Mouse (Mus musculus): ENCODE data around the gene Gm10188. TPM values are rescaled to one million over a fixed set of nuclear protein-coding genes. Genes with fewer than 3 reads are reported as not detected.

Gm10188 gene
- polyA plus RNA-seq, 1 experiment, result not detected

DNA sequence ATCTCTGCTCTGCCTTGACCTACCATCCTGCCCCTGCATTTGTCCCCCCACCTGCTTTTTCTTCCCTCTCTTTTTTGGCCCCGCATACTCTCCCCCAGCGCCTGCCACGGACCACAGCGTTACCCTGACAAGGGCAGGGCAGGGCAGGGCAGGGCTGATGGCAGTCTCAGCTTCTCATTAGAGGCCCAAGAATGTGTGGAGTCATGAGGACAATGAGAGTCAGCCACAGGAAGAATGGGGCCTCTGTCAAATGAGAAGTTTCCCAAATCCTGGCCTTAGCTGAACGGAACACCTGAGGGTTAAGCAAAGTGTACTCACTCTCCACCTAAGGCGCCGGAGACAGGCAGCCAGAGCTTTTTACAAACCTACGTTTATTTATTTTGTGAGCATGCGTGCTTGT lies 34.5 kb downstream of the Gm10188 start:
- no peak for DNase-seq (ENCODE audit: low spot score)

DNA sequence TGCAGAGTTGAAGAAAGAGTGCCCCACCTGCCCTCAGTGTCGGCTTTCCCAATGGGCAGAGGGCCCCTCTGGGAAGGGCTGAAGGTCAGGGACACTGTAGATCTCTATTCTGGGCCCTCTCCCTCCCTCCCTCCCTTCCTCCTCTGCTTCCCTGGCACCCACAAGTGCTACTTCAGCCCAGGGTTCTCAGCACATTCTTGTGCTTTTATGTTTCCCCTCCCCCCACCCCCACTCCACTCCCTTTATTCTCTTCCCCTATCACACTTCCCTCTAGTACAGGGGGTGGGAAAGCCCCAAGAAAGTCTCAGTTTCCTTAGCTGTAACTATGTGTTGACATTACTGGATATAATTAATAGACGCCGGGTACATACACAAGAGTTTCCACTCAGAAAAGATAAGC lies 34.9 kb downstream of the Gm10188 start:
- no peak for DNase-seq (ENCODE audit: low spot score)

DNA sequence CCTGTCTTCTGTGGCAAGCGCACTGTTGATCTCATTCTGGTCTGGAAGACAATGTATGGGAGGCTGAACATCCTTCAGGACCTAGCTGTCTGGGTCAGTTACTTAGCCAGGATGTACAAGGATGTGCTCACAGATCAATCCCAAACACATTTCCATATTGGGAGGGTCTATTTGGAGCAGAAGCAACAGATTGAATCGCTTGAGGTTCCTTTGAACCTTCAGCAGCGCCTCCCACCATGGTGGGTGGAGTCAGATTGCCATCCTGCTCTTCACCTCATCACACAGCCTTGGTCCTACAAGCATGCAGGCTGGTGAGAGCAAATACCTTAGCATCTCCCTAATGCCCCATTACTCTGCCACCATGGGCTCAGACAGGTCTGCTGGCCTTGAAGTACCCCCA lies 35.8 kb downstream of the Gm10188 start:
- DNase-seq (ENCODE audit: low spot score), result no peak

DNA sequence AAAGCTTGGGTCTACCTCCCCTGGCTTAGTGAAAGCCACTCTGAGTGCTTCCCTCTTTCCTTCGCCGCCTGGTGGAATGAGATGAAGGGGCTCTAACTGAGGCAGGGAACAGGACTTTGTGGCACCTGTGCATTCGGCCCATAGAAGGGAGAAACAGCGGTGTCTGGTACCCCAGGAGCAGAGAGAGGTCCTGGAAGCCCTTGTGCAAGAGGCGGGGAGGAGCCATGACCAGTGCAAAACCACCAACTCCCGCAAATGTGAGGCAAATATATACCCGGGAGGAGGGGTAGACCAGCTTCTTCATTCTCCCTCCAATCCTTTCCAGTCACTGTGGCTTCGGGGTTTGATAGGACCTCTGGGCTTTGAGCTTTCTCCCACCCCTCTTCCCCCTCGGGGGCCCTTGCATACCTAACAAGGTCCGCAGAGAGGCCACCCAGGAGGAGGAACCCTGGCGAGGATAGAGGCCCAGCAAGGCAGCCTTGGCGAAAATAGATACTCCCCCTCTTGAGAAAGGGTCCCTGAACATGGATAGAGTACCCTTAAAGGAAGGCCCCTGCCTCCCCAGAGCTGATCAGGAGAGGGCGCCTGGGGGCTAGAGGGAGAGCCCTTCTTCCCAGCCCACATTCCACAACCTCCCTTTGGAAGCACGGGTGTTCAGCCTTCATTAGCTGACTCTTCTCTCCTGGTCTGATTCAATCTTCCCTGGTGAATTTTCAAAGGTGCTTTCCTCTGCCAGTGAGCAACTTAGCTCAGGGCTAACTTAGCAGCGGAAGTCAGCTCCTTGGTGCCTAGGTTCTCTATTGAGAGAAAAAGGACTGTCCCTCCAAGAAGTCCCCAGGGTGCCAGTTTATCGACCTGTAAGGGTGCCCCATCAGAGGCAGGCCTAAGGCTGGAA lies 37.5 kb downstream of the Gm10188 start:
- DNase-seq (ENCODE audit: low spot score), result no peak

DNA sequence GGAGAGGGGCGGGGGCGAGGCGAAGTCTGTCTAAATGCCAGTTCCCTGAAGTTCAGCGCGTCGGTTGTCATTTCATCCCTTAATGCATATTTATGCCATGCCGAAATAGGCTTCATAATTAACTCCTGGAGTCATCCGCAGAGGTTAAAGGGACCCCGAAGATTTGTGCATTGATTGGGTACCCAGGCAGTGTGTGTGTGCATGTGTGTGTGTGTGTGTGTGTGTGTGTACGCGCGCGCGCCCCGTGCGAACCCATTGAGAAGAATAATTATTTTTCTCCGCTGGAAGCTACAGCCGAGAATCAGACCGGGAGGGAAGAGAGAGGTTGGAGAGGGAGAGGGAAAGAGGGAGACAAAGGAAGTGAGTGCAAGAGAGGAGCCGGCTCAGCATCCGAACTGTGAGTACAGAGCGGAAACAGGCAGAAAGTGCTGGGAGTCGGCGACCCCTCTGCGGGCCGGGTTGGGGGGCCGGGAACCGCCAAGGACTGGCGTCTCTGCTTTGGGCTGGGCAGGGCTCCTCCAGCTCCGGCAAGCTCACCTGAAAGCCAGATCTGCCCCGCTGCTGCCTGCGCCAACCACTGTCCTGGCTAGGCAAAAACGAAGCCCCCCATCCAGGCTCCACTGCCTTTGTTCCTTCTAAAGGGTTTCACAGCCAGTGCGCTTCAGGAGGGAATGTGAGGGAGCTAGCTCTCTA lies 38.3 kb downstream of the Gm10188 start, which contains the start of the genes Lemd1 and AC124108.1:
Gene Lemd1, plus strand, starts transcription at position 339 of the 693 bp plus-strand sequence.
Gene AC124108.1, plus strand, starts transcription at position 365 of the 693 bp plus-strand sequence.
- no peak for DNase-seq (ENCODE audit: low spot score)

DNA sequence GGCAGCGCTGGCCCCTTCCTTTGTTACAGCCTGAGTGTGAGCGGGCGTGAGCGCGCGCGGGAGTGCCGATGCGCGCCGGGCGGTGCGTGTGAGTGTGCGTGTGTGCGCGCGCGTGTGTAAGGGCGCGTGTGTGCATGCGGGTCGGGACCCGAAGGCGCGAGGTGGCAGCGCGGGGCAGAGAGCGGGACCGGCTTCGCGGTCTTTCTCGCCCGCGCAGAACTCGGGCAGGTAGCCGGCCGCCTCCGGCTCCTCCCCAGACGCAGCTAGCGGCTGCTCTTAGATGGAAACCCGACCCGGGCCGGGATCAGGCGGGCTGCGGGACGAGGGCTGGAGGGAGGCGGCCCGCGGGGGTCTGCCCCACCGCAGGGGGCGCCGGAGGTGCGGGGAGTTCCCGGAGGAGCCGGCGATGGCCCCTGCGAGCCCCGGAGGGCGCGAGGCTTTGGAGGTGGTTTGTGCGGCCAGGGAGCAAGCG lies 38.9 kb downstream of the Gm10188 start:
- no peak for DNase-seq (ENCODE audit: low spot score)

DNA sequence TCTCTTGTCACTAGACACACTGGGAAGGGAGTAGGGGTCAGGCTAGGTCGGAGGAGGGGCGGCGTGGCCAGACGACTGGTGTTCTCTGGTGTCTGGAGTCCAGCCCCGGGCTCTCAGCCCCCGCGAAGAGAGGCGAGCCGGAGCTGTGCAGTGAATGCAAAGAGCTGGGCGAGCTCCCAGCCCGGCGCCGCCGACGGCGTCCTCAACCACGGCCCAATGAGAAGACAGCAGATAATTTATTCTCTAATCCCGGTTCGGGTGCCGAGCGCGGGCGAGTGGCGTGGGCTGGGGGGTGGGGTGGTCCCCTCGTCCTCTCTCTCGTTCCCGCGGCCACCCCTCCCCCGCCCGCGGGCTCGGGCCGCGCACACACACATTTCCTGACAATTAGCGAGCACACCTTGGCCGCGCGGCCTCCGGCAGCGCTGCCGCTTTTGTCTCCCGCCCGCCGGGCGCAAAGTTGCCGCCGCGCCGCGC lies 39.5 kb downstream of the Gm10188 start:
- DNase-seq (ENCODE audit: low spot score), result no peak

DNA sequence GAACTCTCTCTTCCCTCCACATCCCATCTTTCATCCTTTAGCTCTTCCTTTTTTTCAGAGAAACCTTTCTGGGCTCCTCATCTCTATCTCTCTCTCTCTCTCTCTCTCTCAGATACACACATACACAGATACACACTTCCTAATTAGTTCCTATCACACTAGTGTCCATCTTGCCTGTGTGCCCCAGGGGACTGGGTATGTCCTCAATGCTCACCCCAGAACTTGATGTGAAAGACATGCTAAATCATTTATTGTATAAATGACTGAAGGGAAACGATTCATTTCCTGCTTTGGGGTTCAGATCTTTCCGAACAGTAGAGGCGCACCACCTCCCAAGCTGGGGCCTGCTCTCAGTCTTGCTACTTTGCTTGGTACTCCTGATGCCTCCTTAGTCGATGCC lies 40.3 kb downstream of the Gm10188 start:
- no peak for DNase-seq (ENCODE audit: low spot score)

DNA sequence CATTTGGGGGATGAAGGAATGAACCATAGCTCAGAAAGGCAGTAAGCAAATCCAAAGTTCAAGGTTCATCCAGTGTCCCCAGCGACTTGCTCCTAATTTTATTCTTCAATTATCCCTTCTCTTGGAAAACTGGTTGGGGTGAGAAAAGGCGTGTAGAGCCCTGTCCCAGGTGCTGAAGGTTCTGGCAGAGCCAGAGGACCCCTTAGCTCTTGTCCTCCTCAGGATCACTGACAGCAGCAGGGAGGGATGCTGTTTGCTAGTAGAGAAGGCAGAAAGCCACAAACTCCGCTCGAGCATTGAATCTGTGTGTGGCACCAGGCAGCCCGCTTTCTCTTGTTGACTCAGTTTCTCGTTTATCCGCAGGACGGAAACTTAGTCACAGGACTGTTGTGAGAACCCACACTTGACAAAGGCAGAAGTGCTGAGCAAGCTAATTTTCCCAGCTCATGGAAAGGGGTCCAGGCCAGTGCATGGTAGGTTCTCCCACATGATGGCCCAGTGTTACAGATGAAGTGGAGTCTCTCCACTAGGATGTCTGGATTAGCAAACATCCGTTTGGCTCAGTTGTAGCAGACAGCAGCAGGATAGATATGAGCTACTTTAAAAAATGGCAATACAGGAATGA lies 41.0 kb downstream of the Gm10188 start:
- no peak for DNase-seq (ENCODE audit: low spot score)

DNA sequence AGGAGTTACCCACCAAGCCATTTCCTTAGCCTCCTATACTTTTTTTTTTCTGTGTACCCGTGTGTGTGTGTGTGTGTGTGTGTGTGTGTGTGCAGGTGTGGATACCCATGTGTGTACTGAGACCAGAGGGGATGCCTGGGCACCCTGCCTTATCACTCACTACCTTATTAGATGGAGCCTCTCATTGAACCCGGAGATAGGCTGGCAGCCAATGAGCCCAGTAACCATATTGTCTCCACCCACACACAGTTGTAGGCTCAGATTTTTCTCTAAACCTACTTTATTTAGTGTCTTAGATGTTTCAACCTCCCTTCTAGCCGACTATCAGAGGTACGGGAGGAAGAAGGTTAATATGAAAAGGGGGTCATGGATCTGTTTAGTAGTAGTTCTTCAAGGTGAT lies 43.3 kb downstream of the Gm10188 start:
- DNase-seq (ENCODE audit: low spot score), result no peak

Other genes starting within 250 kb of the Gm10188 start
- gene Elk4, start 222.2 kb downstream of the Gm10188 start, polyA plus RNA-seq (2012; rRNA removed), result 35.7 and 51.0 TPM in 2 replicates
- 35.2 and 43.2 TPM in 2 replicates for gene Mfsd4a, start 161.7 kb downstream of the Gm10188 start, polyA plus RNA-seq (2012; rRNA removed)
- 20.5 and 26.8 TPM in 2 replicates for gene Cdk18, start 90.1 kb downstream of the Gm10188 start, polyA plus RNA-seq (2012; rRNA removed)
- gene Lemd1, start 38.3 kb downstream of the Gm10188 start, polyA plus RNA-seq (2012; rRNA removed), result 0.23 and 0.32 TPM in 2 replicates
- gene AC124108.1, start 38.3 kb downstream of the Gm10188 start, polyA plus RNA-seq (2012; rRNA removed), result 0.15 and 0.21 TPM in 2 replicates
- 1.2 and 1.5 TPM in 2 replicates for gene Klhdc8a, start 68.9 kb upstream of the Gm10188 start, polyA plus RNA-seq (2012; rRNA removed)
- 3.4 TPM in 2 replicates for gene Nuak2, start 86.4 kb upstream of the Gm10188 start, polyA plus RNA-seq (2012; rRNA removed)
- gene Tmcc2, start 161.5 kb upstream of the Gm10188 start, polyA plus RNA-seq (2012; rRNA removed), result 7.9 and 9.8 TPM in 2 replicates
- gene Dstyk, start 187.8 kb upstream of the Gm10188 start, polyA plus RNA-seq (2012; rRNA removed), result 20.2 and 20.8 TPM in 2 replicates
- 29.5 and 31.6 TPM in 2 replicates for gene Rbbp5, start 247.6 kb upstream of the Gm10188 start, polyA plus RNA-seq (2012; rRNA removed)